Mouse (Mus musculus): ENCODE measurements around the gene Gfpt2.

Gene Gfpt2

GRCm38 (mm10) chr11:49861139-49861538 is 67.2 kb downstream of the Gfpt2 start:
- in situ Hi-C loops (cut with MboI; ENCODE audit: low pct_unique_long_range_greater_than_20kb in 1 of 2, low sequenced_read_pairs in 2 of 2, unreplicated experiment in 1 of 2), result no loop called here

GRCm38 (mm10) chr11:49863926-49864325 is 69.9 kb downstream of the Gfpt2 start:
- in situ Hi-C loops (cut with MboI; ENCODE audit: low pct_unique_long_range_greater_than_20kb in 1 of 2, low sequenced_read_pairs in 2 of 2, unreplicated experiment in 1 of 2), result no loop called here

- in situ Hi-C loops (cut with MboI; ENCODE audit: low pct_unique_long_range_greater_than_20kb in 1 of 2, low sequenced_read_pairs in 2 of 2, unreplicated experiment in 1 of 2), result no loop called here
These were observed 73.3 kb downstream of the Gfpt2 start for GRCm38 (mm10) chr11:49867320-49867719.

GRCm38 (mm10) chr11:49869762-49870161 is 75.8 kb downstream of the Gfpt2 start:
- in situ Hi-C loops (cut with MboI; ENCODE audit: low pct_unique_long_range_greater_than_20kb in 1 of 2, low sequenced_read_pairs in 2 of 2, unreplicated experiment in 1 of 2), result no loop called here

GRCm38 (mm10) chr11:49871914-49872313 is 77.9 kb downstream of the Gfpt2 start:
- in situ Hi-C loops (cut with MboI; ENCODE audit: low pct_unique_long_range_greater_than_20kb in 1 of 2, low sequenced_read_pairs in 2 of 2, unreplicated experiment in 1 of 2), result no loop called here

- in situ Hi-C loops (cut with MboI; ENCODE audit: low pct_unique_long_range_greater_than_20kb in 1 of 2, low sequenced_read_pairs in 2 of 2, unreplicated experiment in 1 of 2), result no loop called here
These were observed 78.8 kb downstream of the Gfpt2 start for GRCm38 (mm10) chr11:49872779-49873178.

GRCm38 (mm10) chr11:49876948-49877817 is 83.2 kb downstream of the Gfpt2 start:
- in situ Hi-C loops (cut with MboI; ENCODE audit: low pct_unique_long_range_greater_than_20kb in 1 of 2, low sequenced_read_pairs in 2 of 2, unreplicated experiment in 1 of 2), result no loop called here

- in situ Hi-C loops (cut with MboI; ENCODE audit: low pct_unique_long_range_greater_than_20kb in 1 of 2, low sequenced_read_pairs in 2 of 2, unreplicated experiment in 1 of 2), result no loop called here
These were observed 86.1 kb downstream of the Gfpt2 start for GRCm38 (mm10) chr11:49879950-49880642.

GRCm38 (mm10) chr11:49883394-49883793 is 89.4 kb downstream of the Gfpt2 start:
- in situ Hi-C loops (cut with MboI; ENCODE audit: low pct_unique_long_range_greater_than_20kb in 1 of 2, low sequenced_read_pairs in 2 of 2, unreplicated experiment in 1 of 2), result no loop called here
